Mouse (Mus musculus): Measurements from ENCODE around the gene Fabp3. TPM values are rescaled to one million over a fixed set of nuclear protein-coding genes. Genes with fewer than 3 reads are reported as not detected.

The Fabp3 gene
- total RNA-seq, 2 experiments from 2014 or later, result 7,205 to 8,003 TPM

- DNase-seq, result peak; percentile 80 to 87
- intact Hi-C loops (cut with DNase I), result loop anchor here (1.0 to 2.0 kb wide), 2 partner anchors 28 to 93 kb away; no protein-coding TSS in a partner anchor
These were observed 16.1 kb upstream of the Fabp3 start for GRCm38 (mm10) chr4:130292271-130292670.

- no peak for DNase-seq
- intact Hi-C loops (cut with DNase I), result no loop called here
These were observed 13.9 kb upstream of the Fabp3 start for GRCm38 (mm10) chr4:130294513-130294912.

GRCm38 (mm10) chr4:130295047-130295745 is 13.2 kb upstream of the Fabp3 start:
- DNase-seq, result peak; percentile 23 to 57

GRCm38 (mm10) chr4:130296243-130296965 is 12.0 kb upstream of the Fabp3 start:
- no peak for DNase-seq
- intact Hi-C loops (cut with DNase I), result no loop called here

More at GRCm38 (mm10) chr4:130295047-130295745, 13.2 kb upstream of the Fabp3 start:
- intact Hi-C loops (cut with DNase I), result no loop called here

GRCm38 (mm10) chr4:130297123-130297529 is 11.3 kb upstream of the Fabp3 start:
- peak in 1 of 2 experiments; percentile 31 for DNase-seq
- intact Hi-C loops (cut with DNase I), result no loop called here

- intact Hi-C loops (cut with DNase I), result no loop called here
- DNase-seq, result peak; percentile 88 to 92
These were observed 9.3 kb upstream of the Fabp3 start for GRCm38 (mm10) chr4:130298877-130299628.

- intact Hi-C loops (cut with DNase I), result no loop called here
- DNase-seq, result no peak
These were observed 8.8 kb upstream of the Fabp3 start for GRCm38 (mm10) chr4:130299629-130300018.

GRCm38 (mm10) chr4:130302285-130302870 is 6.0 kb upstream of the Fabp3 start:
- DNase-seq, result no peak
- intact Hi-C loops (cut with DNase I), result no loop called here

GRCm38 (mm10) chr4:130304746-130305145 is 3.6 kb upstream of the Fabp3 start:
- intact Hi-C loops (cut with DNase I), result no loop called here

GRCm38 (mm10) chr4:130306796-130307630 is 1.4 kb upstream of the Fabp3 start:
- peak; percentile 88 to 90 for DNase-seq
- intact Hi-C loops (cut with DNase I), result no loop called here

More at GRCm38 (mm10) chr4:130304746-130305145, 3.6 kb upstream of the Fabp3 start:
- DNase-seq, result no peak

GRCm38 (mm10) chr4:130307851-130308230 is 554 bp upstream of the Fabp3 start:
- DNase-seq, result peak; percentile 83 to 86
- intact Hi-C loops (cut with DNase I), result no loop called here

- intact Hi-C loops (cut with DNase I), result no loop called here
- DNase-seq, result peak in 1 of 2 experiments; percentile 21
These were observed 859 bp downstream of the Fabp3 start for GRCm38 (mm10) chr4:130309254-130309653.

GRCm38 (mm10) chr4:130312526-130312925 is 4.1 kb downstream of the Fabp3 start:
- intact Hi-C loops (cut with DNase I), result no loop called here
- peak; percentile 81 to 85 for DNase-seq

GRCm38 (mm10) chr4:130313552-130313951 is 5.2 kb downstream of the Fabp3 start:
- DNase-seq, result no peak
- intact Hi-C loops (cut with DNase I), result no loop called here

- intact Hi-C loops (cut with DNase I), result no loop called here
These were observed 7.6 kb downstream of the Fabp3 start for GRCm38 (mm10) chr4:130315771-130316527.

GRCm38 (mm10) chr4:130316691-130317090 is 8.3 kb downstream of the Fabp3 start:
- peak in 1 of 2 experiments; percentile 51 for DNase-seq
- intact Hi-C loops (cut with DNase I), result no loop called here

More at GRCm38 (mm10) chr4:130315771-130316527, 7.6 kb downstream of the Fabp3 start:
- peak in 1 of 2 experiments; percentile 77 for DNase-seq

- intact Hi-C loops (cut with DNase I), result no loop called here
- DNase-seq, result no peak
These were observed 9.7 kb downstream of the Fabp3 start for GRCm38 (mm10) chr4:130318122-130318521.

GRCm38 (mm10) chr4:130319564-130319963 is 11.2 kb downstream of the Fabp3 start:
- intact Hi-C loops (cut with DNase I), result no loop called here
- DNase-seq, result no peak

- intact Hi-C loops (cut with DNase I), result no loop called here
- DNase-seq, result no peak
These were observed 13.2 kb downstream of the Fabp3 start for GRCm38 (mm10) chr4:130321640-130322039.
